ENCODE assay signal across 11 mouse cellular contexts in genomic region chr5:135242136-135242535, GRCm38 (mm10).
"Had no signal": no experiment of that assay in that cellular context is flagged by ENCODE, and none has a peak within 500 bp of the region (broad histone marks: within the 10 kb centered on the region; RNA-seq: fewer than 3 reads in every experiment).

No protein-coding gene starts in this region.

- H3K9ac ChIP-seq: limb, embryonic 12.5 days; liver, embryonic 15.5 days; midbrain, embryonic 13.5 days had no signal

- H3K27ac ChIP-seq: layer of hippocampus, adult 2 months; limb, embryonic 12.5 days; liver, embryonic 15.5 days; midbrain, embryonic 13.5 days had no signal

- DNase-seq: kidney, postnatal 4 days; lung, adult 2 months; lung, postnatal 36 days; right cerebral cortex, postnatal 14 days; thymus, postnatal 36 days had no signal

- H3K4me2 ChIP-seq: limb, embryonic 12.5 days; liver, embryonic 11.5 days; liver, embryonic 15.5 days; midbrain, embryonic 13.5 days had no signal

- H3K27me3 ChIP-seq: liver, embryonic 15.5 days; midbrain, embryonic 13.5 days had no signal

- H3K4me1 ChIP-seq: limb, embryonic 12.5 days; liver, embryonic 15.5 days had no signal

- H3K4me3 ChIP-seq: layer of hippocampus, adult 2 months; limb, embryonic 12.5 days; liver, embryonic 15.5 days; midbrain, embryonic 13.5 days had no signal

- H3K9me3 ChIP-seq: limb, embryonic 12.5 days; liver, embryonic 15.5 days; midbrain, embryonic 13.5 days had no signal

- ATAC-seq: lung, postnatal 0 days; midbrain, embryonic 13.5 days had no signal
